Mouse (Mus musculus) C2C12 (cell line): ENCODE measurements around the gene Fmo1. TPM values are rescaled to one million over a fixed set of nuclear protein-coding genes. Genes with fewer than 3 reads are reported as not detected.

Source experiments
- H3K27me3 ChIP-seq: one replicate; pipeline ENCODE4 v1.6.1; 2011; ENCODE audit not compliant: control insufficient read depth, insufficient read depth, insufficient read length
- H3K36me3 ChIP-seq: one replicate; pipeline ENCODE4 v1.6.1; 2011; ENCODE audit not compliant: control insufficient read depth, insufficient read depth
- H3K4me3 ChIP-seq: one replicate; pipeline ENCODE4 v1.5.1; 2011; ENCODE audit warnings: mild to moderate bottlenecking, control low read depth; ENCODE audit not compliant: poor library complexity, insufficient read depth, severe bottlenecking
- H3K79me2 ChIP-seq: one replicate; pipeline ENCODE4 v1.6.1; 2011; ENCODE audit not compliant: control insufficient read depth, insufficient read depth
- H3K79me3 ChIP-seq: one replicate; pipeline ENCODE4 v1.6.1; 2011; ENCODE audit warnings: low read depth, control low read depth
- H3ac ChIP-seq: one replicate; pipeline ENCODE3; 2011; ENCODE audit warnings: low read depth; ENCODE audit not compliant: control insufficient read depth, insufficient read length
- CEBPB ChIP-seq: IDR thresholded peaks from one replicate; pipeline ENCODE4 v1.6.1; 2011; ENCODE audit warnings: low read depth, mild to moderate bottlenecking, control low read depth, moderate library complexity
- CTCF ChIP-seq: IDR thresholded peaks from one replicate; pipeline ENCODE4 v1.5.1; 2011; ENCODE audit not compliant: control insufficient read depth, insufficient read depth, insufficient read length
- FOSL1 ChIP-seq: IDR thresholded peaks from one replicate; pipeline ENCODE4 v1.8.0; 2011; ENCODE audit warnings: mild to moderate bottlenecking, low read length; ENCODE audit not compliant: poor library complexity, insufficient read depth, severe bottlenecking
- MAX ChIP-seq: IDR thresholded peaks from one replicate; pipeline ENCODE4 v1.6.1; 2011; ENCODE audit warnings: mild to moderate bottlenecking, control low read depth
- MYOD1 ChIP-seq: IDR thresholded peaks from one replicate; pipeline ENCODE4 v1.6.1; 2011; ENCODE audit warnings: low read depth; ENCODE audit not compliant: control insufficient read depth, insufficient read length
- MYOG ChIP-seq: IDR thresholded peaks from one replicate; pipeline ENCODE4 v1.6.1; 2011; ENCODE audit not compliant: control insufficient read depth, insufficient read length; ENCODE audit errors: extremely low read depth
- USF1 ChIP-seq: IDR thresholded peaks from one replicate; pipeline ENCODE4 v1.6.1; 2011; ENCODE audit warnings: low read depth, mild to moderate bottlenecking, control low read depth, moderate library complexity
- polyA plus RNA-seq: library from polyadenylated mRNA; unstranded; fragments of >200 nt; fragmentation: generic; extraction: Trizol; gene quantifications from one replicate; pipeline ENCODE4 v1.2.1, GENCODE M21; 2012; ENCODE audit warnings: missing spikeins

Gene Fmo1
- polyA plus RNA-seq, 1 experiment, result 0.27 TPM

DNA sequence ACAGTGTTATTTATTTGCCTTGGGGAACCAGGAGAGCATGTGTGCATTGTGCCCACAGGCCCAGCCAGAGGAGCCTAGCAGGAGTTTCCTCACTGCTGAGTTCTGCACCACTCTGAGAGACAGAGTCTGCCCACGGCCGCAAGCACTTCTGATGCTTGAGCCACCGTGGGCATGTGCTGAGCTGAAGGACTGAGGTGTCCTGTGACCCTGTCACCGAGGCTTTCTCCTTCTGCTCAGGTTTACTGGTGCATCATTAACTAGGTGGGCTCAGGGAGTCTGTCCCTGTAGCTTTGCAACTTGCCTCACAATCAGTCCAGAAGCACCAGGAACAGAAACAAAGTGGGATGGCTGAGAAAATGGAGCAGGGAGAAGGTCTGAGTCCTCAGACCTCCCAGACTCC, 51.5 kb downstream of the Fmo1 start:
- H3K79me2 ChIP-seq, result no peaks in the 10 kb centered on the region
- no peak overlapping the region for H3K4me3 ChIP-seq
- TF ChIP-seq FOSL1 (no peak), MYOG (no peak), USF1 (no peak), CEBPB (no peak), MAX (no peak), CTCF (no peak), MYOD1 (no peak)
- no peak overlapping the region for H3ac ChIP-seq
- H3K79me3 ChIP-seq, result no peaks in the 10 kb centered on the region
- H3K36me3 ChIP-seq, result no peaks in the 10 kb centered on the region
- no peaks in the 10 kb centered on the region for H3K27me3 ChIP-seq

DNA sequence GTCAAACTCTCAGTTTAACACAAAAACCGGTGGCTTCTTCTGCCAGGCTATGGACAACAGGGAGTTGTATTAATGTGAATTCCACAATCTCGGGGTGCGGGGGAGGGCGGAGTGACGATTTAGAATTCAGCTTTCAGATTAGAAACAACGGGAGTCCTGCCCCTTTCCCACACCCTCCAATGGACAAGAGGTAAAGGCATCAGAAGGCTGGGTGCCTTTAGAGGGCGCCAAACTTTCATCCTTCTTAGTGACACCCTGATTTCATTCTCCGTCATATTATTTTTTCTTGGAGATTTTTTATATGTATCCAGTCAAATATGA, 52.6 kb downstream of the Fmo1 start, which contains the start of gene Fmo4:
Gene Fmo4, minus strand, starts transcription at position 137 of the 321 bp plus-strand sequence.
- Histone ChIP-seq H3K36me3 (no peaks in the 10 kb centered on the region), H3K79me3 (no peaks in the 10 kb centered on the region), H3K4me3 (no peak within 1 kb of the TSS), H3K79me2 (no peaks in the 10 kb centered on the region), H3ac (no peak within 1 kb of the TSS), H3K27me3 (no peaks in the 10 kb centered on the region)
- TF ChIP-seq CEBPB (no peak), MAX (no peak), USF1 (no peak), MYOD1 (no peak), FOSL1 (no peak), CTCF (no peak), MYOG (no peak)

DNA sequence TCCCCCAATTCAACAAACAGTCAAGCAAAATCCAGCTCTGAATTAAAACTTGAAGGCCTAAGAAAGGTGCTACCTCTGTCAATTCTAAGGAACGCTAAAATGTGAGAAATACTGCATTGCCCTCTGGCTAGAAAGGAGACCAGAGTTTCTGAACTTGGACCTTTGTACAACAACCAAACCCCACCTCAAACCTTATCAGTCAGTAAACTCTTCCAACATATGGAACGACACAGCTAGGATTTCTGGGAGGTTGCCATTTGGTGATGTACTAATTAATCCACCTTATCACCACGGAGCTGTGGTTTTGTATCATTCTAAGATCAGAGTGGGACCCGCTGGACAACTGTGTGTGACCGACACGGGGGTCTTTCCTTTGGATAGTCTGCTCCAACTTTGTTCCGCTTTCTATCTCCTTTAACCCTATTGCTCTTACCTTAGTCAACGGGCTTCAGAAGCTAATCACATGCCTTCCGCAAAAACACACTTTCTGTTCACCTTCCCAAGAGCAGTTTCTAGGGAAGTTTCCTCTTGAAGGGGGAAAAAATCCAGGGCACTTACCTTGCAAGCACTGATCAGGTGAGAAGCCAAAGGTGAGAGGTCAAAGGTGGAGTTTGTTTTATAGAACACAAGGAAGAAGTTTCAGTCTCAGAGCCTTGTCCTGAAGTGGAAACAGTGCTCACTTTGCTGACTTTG, 53.1 kb downstream of the Fmo1 start:
- no peaks in the 10 kb centered on the region for H3K36me3 ChIP-seq
- no peak for TF ChIP-seq CTCF
- TF ChIP-seq USF1, result no peak
- no peak for TF ChIP-seq CEBPB
- no peak for TF ChIP-seq MAX
- TF ChIP-seq FOSL1, result no peak
- TF ChIP-seq MYOG, result no peak
- no peak for TF ChIP-seq MYOD1
- no peak overlapping the region for H3K4me3 ChIP-seq
- H3K79me3 ChIP-seq, result no peaks in the 10 kb centered on the region
- H3ac ChIP-seq, result no peak overlapping the region
- no peaks in the 10 kb centered on the region for H3K27me3 ChIP-seq
- no peaks in the 10 kb centered on the region for H3K79me2 ChIP-seq

DNA sequence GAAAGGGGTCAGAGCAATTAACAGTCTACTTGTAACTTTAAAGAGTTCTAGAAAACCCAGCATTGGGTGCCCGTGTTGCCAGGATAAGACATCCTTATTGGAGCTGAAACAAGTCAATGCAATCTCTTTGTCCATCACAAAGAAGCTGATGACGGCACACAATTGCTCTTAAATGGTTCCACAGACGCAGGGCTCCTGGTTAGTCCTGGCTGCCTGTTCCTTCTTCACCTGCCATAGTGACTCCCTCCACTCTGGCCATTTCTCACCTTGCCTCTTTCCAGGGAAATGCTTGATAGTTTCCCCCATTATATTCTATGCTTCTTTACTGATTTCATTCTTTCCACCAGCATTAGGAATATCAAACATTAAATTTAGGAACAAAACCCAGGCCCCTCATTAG, 57.9 kb downstream of the Fmo1 start:
- TF ChIP-seq MYOG (no peak), CTCF (no peak), CEBPB (no peak), MAX (no peak), USF1 (no peak), FOSL1 (no peak), MYOD1 (no peak)
- H3K36me3 ChIP-seq, result no peaks in the 10 kb centered on the region
- H3K79me2 ChIP-seq, result no peaks in the 10 kb centered on the region
- H3K79me3 ChIP-seq, result no peaks in the 10 kb centered on the region
- H3K27me3 ChIP-seq, result peaks cover 3% of the 10 kb centered on the region
- no peak overlapping the region for H3ac ChIP-seq
- H3K4me3 ChIP-seq, result no peak overlapping the region

DNA sequence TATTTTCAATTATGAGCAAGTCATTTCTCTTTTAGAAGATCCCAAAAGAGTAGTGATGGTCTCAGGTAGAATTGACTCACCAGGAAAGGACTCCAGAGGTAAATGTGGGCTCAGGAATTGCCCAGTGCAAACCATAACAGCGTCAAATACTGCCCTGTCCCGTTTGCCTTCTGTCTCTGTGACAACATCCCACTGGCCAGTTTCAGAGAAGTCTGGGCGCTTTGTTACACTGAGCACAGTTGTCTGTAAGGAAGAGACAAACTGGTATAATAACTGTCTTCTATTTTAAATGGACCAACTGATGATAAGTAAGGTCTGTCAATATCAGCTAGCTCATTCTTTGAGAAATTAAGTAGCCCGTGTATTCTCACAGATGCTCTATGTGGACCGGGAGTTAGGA, 59.0 kb downstream of the Fmo1 start:
- TF ChIP-seq USF1, result no peak
- TF ChIP-seq FOSL1, result no peak
- no peak for TF ChIP-seq MYOD1
- TF ChIP-seq CEBPB, result no peak
- no peak for TF ChIP-seq CTCF
- TF ChIP-seq MAX, result no peak
- no peak for TF ChIP-seq MYOG
- H3K79me2 ChIP-seq, result no peaks in the 10 kb centered on the region
- peaks cover 3% of the 10 kb centered on the region for H3K27me3 ChIP-seq
- H3ac ChIP-seq, result no peak overlapping the region
- no peaks in the 10 kb centered on the region for H3K79me3 ChIP-seq
- no peak overlapping the region for H3K4me3 ChIP-seq
- H3K36me3 ChIP-seq, result no peaks in the 10 kb centered on the region

DNA sequence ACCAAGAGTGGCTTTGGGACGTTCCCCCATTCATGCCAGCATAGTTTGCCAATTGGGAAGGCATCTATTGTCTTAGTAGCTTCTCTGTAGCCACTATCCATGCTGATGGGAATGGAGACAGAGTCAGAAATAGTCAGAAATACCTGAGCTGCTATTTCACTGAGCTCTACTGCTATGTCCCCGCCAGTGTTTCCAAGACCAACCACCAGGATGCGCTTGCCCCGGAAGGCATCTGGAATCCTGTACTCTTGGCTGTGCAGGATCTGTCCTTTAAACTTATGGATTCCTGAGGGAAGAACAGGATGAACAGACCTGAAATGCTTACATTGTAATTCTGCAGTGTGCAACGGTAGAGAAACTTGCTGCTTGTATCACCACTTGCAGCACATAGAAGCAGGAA, 61.4 kb downstream of the Fmo1 start:
- Histone ChIP-seq H3K27me3 (peaks cover 3% of the 10 kb centered on the region), H3K4me3 (no peak overlapping the region), H3ac (no peak overlapping the region), H3K79me2 (no peaks in the 10 kb centered on the region), H3K79me3 (no peaks in the 10 kb centered on the region), H3K36me3 (no peaks in the 10 kb centered on the region)
- TF ChIP-seq CEBPB (no peak), MYOG (no peak), FOSL1 (no peak), MAX (no peak), USF1 (no peak), CTCF (no peak), MYOD1 (no peak)
